Mouse (Mus musculus) colon, adult 2 months (tissue): ENCODE results near the gene Vmn1r48. TPM values are rescaled to one million over a fixed set of nuclear protein-coding genes. Genes with fewer than 3 reads are reported as not detected.

Experiments used
- polyA plus RNA-seq: library from polyadenylated mRNA; depleted of rRNA; stranded (reverse); fragments of >200 nt; gene quantifications from 2 replicates; pipeline ENCODE4 v1.2.3, GENCODE M21; 2012; rRNA removed

Gene Vmn1r48
- not detected in 2 replicates for polyA plus RNA-seq

GRCm38 (mm10) chr6:90036741-90037140 lies at the start of gene Vmn1r48:
Vmn1r48 (minus strand) TSS chr6:90036841.

GRCm38 (mm10) chr6:90078406-90078805 lies 41.8 kb upstream of the Vmn1r48 start, which contains the start of gene Vmn1r49:
Vmn1r49 (minus strand) TSS chr6:90078506.

GRCm38 (mm10) chr6:90015847-90016246 lies 20.8 kb downstream of the Vmn1r48 start, which contains the start of gene Vmn1r47:
Vmn1r47 (plus strand) TSS chr6:90016147.

Other genes starting within 250 kb of the Vmn1r48 start
- not detected in 2 replicates for gene Vmn1r42, start 160.4 kb downstream of the Vmn1r48 start, polyA plus RNA-seq
- not detected in 2 replicates for gene Vmn1r43, start 160.4 kb downstream of the Vmn1r48 start, polyA plus RNA-seq
- not detected in 2 replicates for gene Vmn1r44, start 153.2 kb downstream of the Vmn1r48 start, polyA plus RNA-seq
- gene Vmn1r45, start 96.2 kb downstream of the Vmn1r48 start, polyA plus RNA-seq, result not detected in 2 replicates
- not detected in 2 replicates for gene Vmn1r46, start 67.5 kb downstream of the Vmn1r48 start, polyA plus RNA-seq
- not detected in 2 replicates for gene Vmn1r47, start 20.7 kb downstream of the Vmn1r48 start, polyA plus RNA-seq
- not detected in 2 replicates for gene Vmn1r49, start 41.7 kb upstream of the Vmn1r48 start, polyA plus RNA-seq
- gene Vmn1r50, start 64.6 kb upstream of the Vmn1r48 start, polyA plus RNA-seq, result not detected in 2 replicates
- gene Vmn1r51, start 85.8 kb upstream of the Vmn1r48 start, polyA plus RNA-seq, result not detected in 2 replicates
- gene Vmn1r52, start 138.0 kb upstream of the Vmn1r48 start, polyA plus RNA-seq, result not detected in 2 replicates
- not detected in 2 replicates for gene V1ra8, start 166.0 kb upstream of the Vmn1r48 start, polyA plus RNA-seq
- 0.10 TPM in 1 of 2 replicates, not detected in the other for gene Vmn1r53, start 187.6 kb upstream of the Vmn1r48 start, polyA plus RNA-seq
- not detected in 2 replicates for gene Vmn1r54, start 209.5 kb upstream of the Vmn1r48 start, polyA plus RNA-seq